Mouse (Mus musculus) embryonic facial prominence, embryonic 14.5 days (tissue): ENCODE measurements around the gene Usp48. TPM values are rescaled to one million over a fixed set of nuclear protein-coding genes. Genes with fewer than 3 reads are reported as not detected.

Experiments
- ATAC-seq: fragments of 200-750 bp; cut with Nextera tagmentation; 2 replicates; pipeline ENCODE4 v1.8.0; 2017; ENCODE audit warnings: low read depth, moderate number of reproducible peaks, moderate TSS enrichment
- DNase-seq: peaks from one replicate; pipeline ENCODE4 v3.0.0-alpha.2; 2015; ENCODE audit warnings: low spot score
- H3K27ac ChIP-seq: fragments of 300-500 bp; sonication (generic); replicated peaks from 2 replicates; pipeline ENCODE4 v1.5.1; 2014; ENCODE audit warnings: low read depth, mild to moderate bottlenecking, low read length, moderate library complexity
- H3K27me3 ChIP-seq: fragments of 300-500 bp; sonication (generic); replicated peaks from 2 replicates; pipeline ENCODE4 v1.6.1; 2014; ENCODE audit warnings: low read length; ENCODE audit not compliant: control insufficient read depth, insufficient read depth
- H3K36me3 ChIP-seq: fragments of 300-500 bp; sonication (generic); 2 replicates; pipeline ENCODE4 v1.6.1; 2014; ENCODE audit warnings: low read length, mixed read lengths; ENCODE audit not compliant: control insufficient read depth, insufficient read depth
- H3K4me1 ChIP-seq: fragments of 300-500 bp; sonication (generic); 2 replicates; pipeline ENCODE4 v1.6.1; 2014; ENCODE audit warnings: antibody characterized with exemption, low read length; ENCODE audit not compliant: control insufficient read depth, insufficient read depth
- H3K4me2 ChIP-seq: fragments of 300-500 bp; sonication (generic); 2 replicates; pipeline ENCODE4 v1.6.1; 2014; ENCODE audit warnings: low read depth, mild to moderate bottlenecking, low read length, moderate library complexity, mixed read lengths
- H3K4me3 ChIP-seq: fragments of 300-500 bp; sonication (generic); 2 replicates; pipeline ENCODE4 v1.5.1; 2014; ENCODE audit warnings: low read depth, mild to moderate bottlenecking, low read length
- H3K9ac ChIP-seq: fragments of 300-500 bp; sonication (generic); 2 replicates; pipeline ENCODE4 v1.6.1; 2014; ENCODE audit warnings: low read depth, mild to moderate bottlenecking, low read length, moderate library complexity, mixed read lengths
- H3K9me3 ChIP-seq: fragments of 300-500 bp; sonication (generic); 2 replicates; pipeline ENCODE4 v1.6.1; 2016; ENCODE audit warnings: low read length; ENCODE audit not compliant: control insufficient read depth
- WGBS: fragments of 180-500 bp; shearing (Covaris S2); extraction: QIAGEN DNeasy Blood & Tissue Kit; methylation state at CpG from one replicate; pipeline ENCODE4 v1.1.7; 2014; 5-methylcytosine and 5-hydroxymethylcytosine counted together
- polyA plus RNA-seq: library from polyadenylated mRNA; unstranded; fragments of >200 nt; fragmentation: Nextera tagmentation; extraction: Ambion mirVana; gene quantifications from 2 replicates; pipeline ENCODE4 v1.2.1, GENCODE M21; 2014

Usp48 gene
- 59.8 and 61.2 TPM in 2 replicates for polyA plus RNA-seq

GRCm38 (mm10) chr4:137593601-137594495 is at the start of gene Usp48:
Gene Usp48 (plus strand): TSS chr4:137593755.
- no peaks in the 10 kb centered on the region for H3K36me3 ChIP-seq
- H3K27me3 ChIP-seq, result no peaks in the 10 kb centered on the region
- H3K4me1 ChIP-seq, result peaks cover 14% of the 10 kb centered on the region
- no peaks in the 10 kb centered on the region for H3K9me3 ChIP-seq
- under 1% methylated on average over 75 of the region's 92 CpGs for WGBS
- DNase-seq, result peak; percentile 99
- H3K4me3 ChIP-seq, result peak within 1 kb of the TSS; percentile 77
- H3K4me2 ChIP-seq, result peak within 1 kb of the TSS; percentile 95
- ATAC-seq, result peak; percentile 94
- H3K27ac ChIP-seq, result peak within 1 kb of the TSS; percentile 100
- H3K9ac ChIP-seq, result peak within 1 kb of the TSS; percentile 87

GRCm38 (mm10) chr4:137545568-137545967 is 48.0 kb upstream of the Usp48 start:
- Histone ChIP-seq H3K4me1 (no peaks in the 10 kb centered on the region), H3K27me3 (no peaks in the 10 kb centered on the region), H3K27ac (no peak overlapping the region), H3K4me3 (no peak overlapping the region), H3K9ac (no peak overlapping the region), H3K9me3 (no peaks in the 10 kb centered on the region), H3K4me2 (no peak overlapping the region), H3K36me3 (peaks cover 99% of the 10 kb centered on the region)
- DNase-seq (no peak), ATAC-seq (no peak)
- WGBS, result 91% methylated on average over 9 of the region's 9 CpGs

- peak; percentile 26 for DNase-seq
- H3K4me2 ChIP-seq, result no peak overlapping the region
- no peaks in the 10 kb centered on the region for H3K4me1 ChIP-seq
- no peak overlapping the region for H3K9ac ChIP-seq
- 73% methylated on average over 5 of the region's 5 CpGs for WGBS
- no peak overlapping the region for H3K27ac ChIP-seq
- peaks cover 99% of the 10 kb centered on the region for H3K36me3 ChIP-seq
- no peak for ATAC-seq
- H3K27me3 ChIP-seq, result no peaks in the 10 kb centered on the region
- no peak overlapping the region for H3K4me3 ChIP-seq
- no peaks in the 10 kb centered on the region for H3K9me3 ChIP-seq
These were observed 47.5 kb upstream of the Usp48 start for GRCm38 (mm10) chr4:137546003-137546525.

- no peak overlapping the region for H3K4me3 ChIP-seq
- no peak for ATAC-seq
- no peak for DNase-seq
- no peaks in the 10 kb centered on the region for H3K9me3 ChIP-seq
- no peak overlapping the region for H3K4me2 ChIP-seq
- no peaks in the 10 kb centered on the region for H3K4me1 ChIP-seq
- no peak overlapping the region for H3K9ac ChIP-seq
- H3K27ac ChIP-seq, result no peak overlapping the region
- no peaks in the 10 kb centered on the region for H3K27me3 ChIP-seq
- 95% methylated on average over 17 of the region's 17 CpGs for WGBS
- H3K36me3 ChIP-seq, result peaks cover 96% of the 10 kb centered on the region
These were observed 40.1 kb upstream of the Usp48 start for GRCm38 (mm10) chr4:137553466-137553865.

GRCm38 (mm10) chr4:137556673-137557210 is 36.8 kb upstream of the Usp48 start:
- no peak overlapping the region for H3K4me2 ChIP-seq

GRCm38 (mm10) chr4:137569873-137570272 is 23.7 kb upstream of the Usp48 start:
- WGBS, result 68% methylated on average over 8 of the region's 9 CpGs
- no peak overlapping the region for H3K9ac ChIP-seq
- H3K27me3 ChIP-seq, result no peaks in the 10 kb centered on the region
- H3K4me3 ChIP-seq, result no peak overlapping the region
- no peaks in the 10 kb centered on the region for H3K4me1 ChIP-seq
- H3K9me3 ChIP-seq, result no peaks in the 10 kb centered on the region
- H3K36me3 ChIP-seq, result peaks cover 60% of the 10 kb centered on the region
- no peak for DNase-seq
- H3K4me2 ChIP-seq, result no peak overlapping the region
- H3K27ac ChIP-seq, result no peak overlapping the region
- ATAC-seq, result 0 out of 2 replicates have a peak, but pooled peaks have one; percentile 16

More at GRCm38 (mm10) chr4:137556673-137557210, 36.8 kb upstream of the Usp48 start:
- Histone ChIP-seq H3K4me1 (no peaks in the 10 kb centered on the region), H3K9me3 (no peaks in the 10 kb centered on the region), H3K36me3 (peaks cover 91% of the 10 kb centered on the region), H3K4me3 (no peak overlapping the region), H3K9ac (no peak overlapping the region), H3K27me3 (no peaks in the 10 kb centered on the region), H3K27ac (no peak overlapping the region)
- DNase-seq, result no peak
- ATAC-seq, result no peak
- 87% methylated on average over 16 of the region's 16 CpGs for WGBS

GRCm38 (mm10) chr4:137574469-137574868 is 19.1 kb upstream of the Usp48 start, which contains the start of gene Ldlrad2:
Gene Ldlrad2 (minus strand): TSS chr4:137574569.
- Histone ChIP-seq H3K4me2 (no peak within 1 kb of the TSS), H3K9me3 (no peaks in the 10 kb centered on the region), H3K36me3 (peaks cover 20% of the 10 kb centered on the region), H3K4me1 (no peaks in the 10 kb centered on the region), H3K27me3 (peaks cover 9% of the 10 kb centered on the region; the same call in 1 of the 2 replicates), H3K9ac (no peak within 1 kb of the TSS), H3K4me3 (no peak within 1 kb of the TSS), H3K27ac (no peak within 1 kb of the TSS)
- ATAC-seq (no peak), DNase-seq (no peak)
- WGBS, result 84% methylated on average over 10 of the region's 10 CpGs

- 94% methylated on average over 12 of the region's 12 CpGs for WGBS
- DNase-seq, result no peak
- Histone ChIP-seq H3K36me3 (no peaks in the 10 kb centered on the region), H3K9ac (no peak overlapping the region), H3K27ac (no peak overlapping the region), H3K4me2 (no peak overlapping the region), H3K27me3 (peaks cover 15% of the 10 kb centered on the region; the same call in 1 of the 2 replicates), H3K4me1 (no peaks in the 10 kb centered on the region), H3K4me3 (no peak overlapping the region), H3K9me3 (no peaks in the 10 kb centered on the region)
- no peak for ATAC-seq
These were observed 16.1 kb upstream of the Usp48 start for GRCm38 (mm10) chr4:137577486-137577885.
